Mouse (Mus musculus) limb, embryonic 13.5 days (tissue): ENCODE results near the gene Vmn2r93. TPM values are rescaled to one million over a fixed set of nuclear protein-coding genes. Genes with fewer than 3 reads are reported as not detected.

Source experiments
- ATAC-seq: fragments of 200-750 bp; cut with Nextera tagmentation; 2 replicates; pipeline ENCODE4 v1.8.0; 2017; ENCODE audit warnings: low read depth, moderate number of reproducible peaks, moderate TSS enrichment; ENCODE audit not compliant: low FRiP score
- H3K27ac ChIP-seq: fragments of 300-500 bp; sonication (generic); 2 replicates; pipeline ENCODE4 v1.5.1; 2015; ENCODE audit warnings: inconsistent platforms, mild to moderate bottlenecking, moderate library complexity
- H3K27me3 ChIP-seq: fragments of 300-500 bp; sonication (generic); 2 replicates; pipeline ENCODE4 v1.6.1; 2015; ENCODE audit warnings: mild to moderate bottlenecking, inconsistent platforms
- H3K36me3 ChIP-seq: fragments of 300-500 bp; sonication (generic); 2 replicates; pipeline ENCODE4 v1.6.1; 2015; ENCODE audit warnings: inconsistent platforms, mild to moderate bottlenecking, moderate library complexity
- H3K4me1 ChIP-seq: fragments of 300-500 bp; sonication (generic); 2 replicates; pipeline ENCODE4 v1.6.1; 2015; ENCODE audit warnings: inconsistent platforms
- H3K4me2 ChIP-seq: fragments of 300-500 bp; sonication (generic); replicated peaks from 2 replicates; pipeline ENCODE4 v1.6.1; 2015; ENCODE audit warnings: inconsistent platforms, mild to moderate bottlenecking, moderate library complexity
- H3K4me3 ChIP-seq: fragments of 300-500 bp; sonication (generic); 2 replicates; pipeline ENCODE4 v1.5.1; 2015; ENCODE audit warnings: moderate library complexity, mild to moderate bottlenecking, inconsistent platforms
- H3K9ac ChIP-seq: fragments of 300-500 bp; sonication (generic); 2 replicates; pipeline ENCODE4 v1.6.1; 2015; ENCODE audit warnings: mild to moderate bottlenecking, inconsistent platforms
- H3K9me3 ChIP-seq: fragments of 300-500 bp; sonication (generic); 2 replicates; pipeline ENCODE4 v1.6.1; 2016; ENCODE audit warnings: inconsistent platforms
- WGBS: fragments of 180-500 bp; shearing (Covaris S2); methylation state at CpG from one replicate; pipeline ENCODE4 v1.1.7; 2015; 5-methylcytosine and 5-hydroxymethylcytosine counted together
- polyA plus RNA-seq: library from polyadenylated mRNA; unstranded; fragments of >200 nt; fragmentation: Nextera tagmentation; extraction: Ambion mirVana; gene quantifications from 2 replicates; pipeline ENCODE4 v1.2.1, GENCODE M21; 2015

Vmn2r93 gene
- not detected in 2 replicates for polyA plus RNA-seq

DNA sequence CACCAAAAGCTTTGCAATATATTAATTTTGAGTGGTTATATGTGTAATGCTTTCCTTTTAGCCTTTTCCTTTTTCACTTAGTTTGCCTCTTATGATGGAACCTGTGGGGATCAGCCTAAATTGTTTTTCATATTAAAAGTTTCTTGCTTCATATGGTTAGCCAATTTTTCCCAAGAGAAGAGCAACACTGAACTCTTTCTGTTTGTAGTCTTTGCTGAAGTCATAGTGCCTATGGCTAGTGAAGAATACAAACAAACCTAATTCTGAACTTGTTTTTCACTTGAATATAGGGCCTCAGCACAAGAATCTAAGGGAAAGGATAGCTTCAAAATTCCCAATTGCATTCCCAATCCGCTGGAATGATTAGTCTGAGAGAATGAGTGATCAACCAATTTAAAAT is at the start of gene Vmn2r93:
Gene Vmn2r93 (plus strand): TSS at position 301 of the 400 bp plus-strand sequence.
- Histone ChIP-seq H3K27ac (no peak within 1 kb of the TSS), H3K4me2 (no peak within 1 kb of the TSS), H3K4me3 (no peak within 1 kb of the TSS), H3K36me3 (no peaks in the 10 kb centered on the region), H3K27me3 (no peaks in the 10 kb centered on the region), H3K9me3 (no peaks in the 10 kb centered on the region), H3K4me1 (no peaks in the 10 kb centered on the region), H3K9ac (no peak within 1 kb of the TSS)
- no peak for ATAC-seq
- 45% methylated on average over 1 of the region's 1 CpGs for WGBS

DNA sequence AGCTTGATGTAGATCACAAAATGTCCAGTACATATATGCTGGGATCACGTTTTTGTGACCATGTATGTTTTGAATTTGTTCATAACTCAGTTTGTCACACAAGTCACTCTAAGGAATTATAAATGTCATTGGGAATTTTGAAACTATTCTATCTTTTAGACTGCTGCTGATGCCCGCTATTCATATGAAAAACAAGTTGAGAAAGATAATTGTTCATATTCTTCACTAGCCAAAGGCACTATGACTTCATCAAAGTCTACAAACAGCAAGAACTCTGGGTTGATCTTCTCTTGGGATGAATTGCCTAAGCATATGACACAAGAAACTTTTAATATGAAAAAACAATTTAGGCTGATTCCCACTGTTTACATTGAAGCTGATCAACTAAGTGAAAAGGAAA is 20.2 kb upstream of the Vmn2r93 start, which contains the start of gene Vmn2r94:
Gene Vmn2r94 (minus strand): TSS at position 101 of the 400 bp plus-strand sequence.
- Histone ChIP-seq H3K36me3 (no peaks in the 10 kb centered on the region), H3K9ac (no peak within 1 kb of the TSS), H3K27me3 (no peaks in the 10 kb centered on the region), H3K9me3 (peaks cover 16% of the 10 kb centered on the region), H3K4me3 (no peak within 1 kb of the TSS), H3K4me1 (no peaks in the 10 kb centered on the region), H3K27ac (no peak within 1 kb of the TSS), H3K4me2 (no peak within 1 kb of the TSS)
- ATAC-seq = no peak
- WGBS = 49% methylated on average over 2 of the region's 2 CpGs

DNA sequence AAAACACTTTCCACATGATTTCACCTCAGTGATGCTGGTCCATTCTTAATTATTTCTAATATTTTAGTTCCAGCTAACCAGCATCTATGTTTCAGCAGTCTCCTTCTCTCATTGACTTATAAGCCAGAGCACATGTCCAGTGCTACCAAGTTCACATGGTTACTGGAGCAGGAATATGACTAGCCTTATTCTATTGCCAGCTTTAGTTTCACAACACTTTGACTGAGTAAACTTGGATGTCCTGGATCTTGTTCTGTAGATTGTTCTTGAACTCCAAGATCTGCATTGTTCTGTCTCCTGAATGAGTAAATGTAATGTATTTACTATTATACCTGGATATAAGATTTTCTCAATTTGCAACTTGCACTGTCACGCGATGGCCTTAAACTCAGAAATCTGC is 25.1 kb downstream of the Vmn2r93 start:
- H3K27me3 ChIP-seq = no peaks in the 10 kb centered on the region
- H3K4me3 ChIP-seq = no peak overlapping the region
- no peak overlapping the region for H3K9ac ChIP-seq
- 88% methylated on average over 2 of the region's 2 CpGs for WGBS
- no peak overlapping the region for H3K27ac ChIP-seq
- H3K9me3 ChIP-seq = peaks cover 11% of the 10 kb centered on the region
- no peak overlapping the region for H3K4me2 ChIP-seq
- H3K36me3 ChIP-seq = no peaks in the 10 kb centered on the region
- ATAC-seq = no peak
- no peaks in the 10 kb centered on the region for H3K4me1 ChIP-seq

DNA sequence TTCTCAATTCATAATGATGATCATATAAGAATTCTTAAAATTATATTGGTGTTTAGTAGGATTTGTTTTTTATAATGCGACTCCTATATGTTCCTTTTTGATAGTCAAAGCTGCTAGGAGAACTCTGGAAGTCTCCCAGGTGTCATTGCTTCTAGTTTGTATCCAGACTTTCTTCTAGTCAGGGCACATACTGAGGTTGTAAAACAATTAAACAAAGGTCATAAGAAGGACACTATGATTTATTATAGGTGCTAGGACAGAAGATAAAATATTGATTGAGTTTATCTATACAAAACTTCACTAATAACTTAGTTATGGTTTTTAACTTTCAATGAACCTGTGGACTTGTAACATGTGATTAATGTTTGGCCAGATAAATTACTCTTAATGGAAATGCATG is 62.1 kb downstream of the Vmn2r93 start:
- WGBS = 63% methylated on average over 1 of the region's 1 CpGs
- Histone ChIP-seq H3K4me1 (no peaks in the 10 kb centered on the region), H3K4me3 (no peak overlapping the region), H3K9me3 (peaks cover 14% of the 10 kb centered on the region), H3K9ac (no peak overlapping the region), H3K4me2 (no peak overlapping the region), H3K36me3 (no peaks in the 10 kb centered on the region), H3K27ac (no peak overlapping the region), H3K27me3 (no peaks in the 10 kb centered on the region)
- no peak for ATAC-seq

DNA sequence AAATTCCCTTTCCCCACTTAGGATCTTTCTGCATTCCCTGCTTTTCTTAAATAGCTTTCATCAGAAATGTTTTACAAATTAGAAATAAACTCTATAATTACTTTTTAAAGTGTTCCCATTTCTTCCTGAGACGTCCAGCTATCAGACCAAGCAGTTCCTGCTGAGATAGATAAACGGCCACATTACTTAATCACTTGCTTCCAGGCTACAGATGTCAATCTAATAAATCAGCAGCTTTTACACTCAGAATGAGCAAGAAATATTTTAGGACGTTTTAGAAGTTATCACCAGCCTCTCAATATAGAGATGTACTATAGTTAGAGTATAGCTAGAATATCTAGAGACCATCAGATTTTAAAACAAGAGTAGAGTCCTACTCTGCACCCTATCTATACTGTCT is 62.7 kb downstream of the Vmn2r93 start:
- Histone ChIP-seq H3K4me3 (no peak overlapping the region), H3K36me3 (no peaks in the 10 kb centered on the region), H3K27ac (no peak overlapping the region), H3K27me3 (no peaks in the 10 kb centered on the region), H3K4me2 (no peak overlapping the region), H3K4me1 (no peaks in the 10 kb centered on the region), H3K9ac (no peak overlapping the region), H3K9me3 (peaks cover 16% of the 10 kb centered on the region)
- no peak for ATAC-seq
- 47% methylated on average over 3 of the region's 3 CpGs for WGBS

Other genes starting within 250 kb of the Vmn2r93 start
- not detected in 2 replicates for gene Vmn2r124, start 248.7 kb upstream of the Vmn2r93 start, polyA plus RNA-seq
- not detected in 2 replicates for gene Vmn2r91, start 213.1 kb upstream of the Vmn2r93 start, polyA plus RNA-seq
- gene Vmn2r92, start 146.2 kb upstream of the Vmn2r93 start, polyA plus RNA-seq = not detected in 2 replicates
- gene Vmn2r94, start 20.3 kb upstream of the Vmn2r93 start, polyA plus RNA-seq = not detected in 2 replicates
- not detected in 2 replicates for gene Vmn2r95, start 126.0 kb downstream of the Vmn2r93 start, polyA plus RNA-seq